Mouse (Mus musculus) hindbrain, postnatal 0 days (tissue): Measurements from ENCODE around the gene Aldh1a2. TPM values are rescaled to one million over a fixed set of nuclear protein-coding genes. Genes with fewer than 3 reads are reported as not detected.
A peak's percentile ranks its signal among the peaks of the same experiment; 100 is the strongest.

Experiments
- ATAC-seq: fragments of 200-750 bp; cut with Nextera tagmentation; 2 replicates; pipeline ENCODE4 v1.8.0; 2017; ENCODE audit warnings: mild to moderate bottlenecking, moderate TSS enrichment, moderate library complexity
- DNase-seq: peaks from one replicate; pipeline ENCODE4 v3.0.0-alpha.2; 2015; ENCODE audit warnings: low spot score
- H3K27ac ChIP-seq: fragments of 300-500 bp; sonication (generic); 2 replicates; pipeline ENCODE4 v1.5.1; 2014; ENCODE audit warnings: mild to moderate bottlenecking
- H3K27me3 ChIP-seq: fragments of 300-500 bp; sonication (generic); 2 replicates; pipeline ENCODE4 v1.6.1; 2014; ENCODE audit warnings: low read length, mixed read lengths; ENCODE audit not compliant: insufficient read depth
- H3K36me3 ChIP-seq: fragments of 300-500 bp; sonication (generic); 2 replicates; pipeline ENCODE4 v1.6.1; 2014; ENCODE audit warnings: low read length, mixed read lengths; ENCODE audit not compliant: insufficient read depth
- H3K4me1 ChIP-seq: fragments of 300-500 bp; sonication (generic); 2 replicates; pipeline ENCODE4 v1.6.1; 2014; ENCODE audit warnings: antibody characterized with exemption, low read length, mixed read lengths; ENCODE audit not compliant: insufficient read depth
- H3K4me2 ChIP-seq: fragments of 300-500 bp; sonication (generic); 2 replicates; pipeline ENCODE4 v1.6.1; 2014; ENCODE audit warnings: low read depth, mild to moderate bottlenecking, low read length, moderate library complexity, mixed read lengths
- H3K4me3 ChIP-seq: fragments of 300-500 bp; sonication (generic); 2 replicates; pipeline ENCODE4 v1.5.1; 2014; ENCODE audit warnings: low read length
- H3K9ac ChIP-seq: fragments of 300-500 bp; sonication (generic); replicated peaks from 2 replicates; pipeline ENCODE4 v1.6.1; 2014; ENCODE audit warnings: mild to moderate bottlenecking, low read length, moderate library complexity, mixed read lengths
- H3K9me3 ChIP-seq: fragments of 300-500 bp; sonication (generic); 2 replicates; pipeline ENCODE4 v1.6.1; 2016; ENCODE audit warnings: low read length, mixed read lengths
- CTCF ChIP-seq: IDR thresholded peaks from 2 replicates; pipeline ENCODE4 v1.5.1; 2016; ENCODE audit warnings: antibody characterized with exemption, control low read depth, low read depth
- whole genome bisulfite sequencing: fragments of 180-500 bp; shearing (Covaris S2); extraction: QIAGEN DNeasy Blood & Tissue Kit; methylation state at CpG from one replicate; pipeline ENCODE4 v1.1.7; 2014; 5-methylcytosine and 5-hydroxymethylcytosine counted together
- polyA plus RNA-seq: library from polyadenylated mRNA; unstranded; fragments of >200 nt; fragmentation: Nextera tagmentation; extraction: Ambion mirVana; gene quantifications from 2 replicates; pipeline ENCODE4 v1.2.1, GENCODE M21; 2015
- total RNA-seq: library from RNA; depleted of rRNA; stranded (reverse); fragments of >200 nt; gene quantifications from 2 replicates; pipeline ENCODE4 v1.2.3, GENCODE M21; 2014

Gene Aldh1a2
- total and polyA plus RNA-seq, 2 experiments from 2014 or later = 20.4 to 31.4 TPM

DNA sequence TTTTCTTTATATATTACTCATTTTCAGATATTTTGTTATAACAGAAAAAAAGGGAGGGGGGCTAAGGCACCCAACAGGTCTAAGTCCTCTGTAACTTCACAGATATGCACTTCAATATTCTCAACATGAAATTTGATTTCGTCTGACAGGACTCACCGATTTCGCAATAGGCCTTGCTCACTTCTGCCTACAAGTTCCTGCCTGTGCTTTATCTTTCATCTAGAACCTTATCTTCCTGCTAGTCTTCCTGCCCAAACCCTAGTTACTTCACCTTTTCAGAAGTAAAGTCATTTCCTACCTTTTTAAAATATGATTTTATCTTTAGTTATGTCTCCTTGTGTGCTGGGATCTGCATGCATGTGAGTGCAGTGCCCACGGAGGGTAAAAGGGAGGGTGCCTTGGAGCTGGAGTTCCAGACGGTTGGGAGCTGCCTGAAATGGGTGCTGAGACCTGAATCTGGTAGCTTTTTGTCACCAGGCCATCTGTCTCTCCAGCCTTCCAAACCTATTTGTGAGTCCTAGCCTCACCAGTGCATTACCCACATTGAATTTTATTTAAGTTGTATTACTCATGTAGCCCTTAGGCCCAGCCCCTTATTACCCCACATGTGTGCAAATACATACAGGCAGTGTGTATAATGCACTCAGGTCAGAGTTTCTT is 41.1 kb upstream of the Aldh1a2 start:
- WGBS = 80% methylated on average over 5 of the region's 5 CpGs
- Histone ChIP-seq H3K36me3 (no peaks in the 10 kb centered on the region), H3K4me1 (no peaks in the 10 kb centered on the region), H3K9ac (no peak overlapping the region), H3K27me3 (no peaks in the 10 kb centered on the region), H3K4me3 (no peak overlapping the region), H3K4me2 (no peak overlapping the region), H3K27ac (no peak overlapping the region), H3K9me3 (no peaks in the 10 kb centered on the region)
- no peak for TF ChIP-seq CTCF
- ATAC-seq (no peak), DNase-seq (no peak)

DNA sequence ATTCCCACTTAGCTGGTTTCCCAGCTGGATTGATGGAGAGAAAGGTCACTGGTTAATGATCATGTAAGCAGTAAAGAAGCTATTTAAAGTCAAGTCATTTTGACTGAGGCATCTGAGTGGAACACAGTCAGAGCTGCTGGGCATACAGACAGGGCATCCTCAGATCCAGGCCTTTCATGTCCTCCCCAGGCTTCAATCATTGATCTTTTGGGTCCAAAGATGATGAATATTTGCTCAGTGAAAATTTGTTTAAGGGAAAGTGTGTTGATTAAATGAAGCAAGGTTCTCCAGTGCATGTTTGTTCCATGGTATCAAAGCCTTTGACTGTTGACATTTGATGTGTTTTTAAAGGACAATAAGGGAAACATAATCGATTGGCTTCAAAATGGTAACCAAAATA is 39.9 kb upstream of the Aldh1a2 start:
- H3K4me3 ChIP-seq = no peak overlapping the region
- no peak overlapping the region for H3K4me2 ChIP-seq
- DNase-seq = no peak
- H3K36me3 ChIP-seq = no peaks in the 10 kb centered on the region
- no peak overlapping the region for H3K27ac ChIP-seq
- WGBS = 94% methylated on average over 1 of the region's 1 CpGs
- no peak for TF ChIP-seq CTCF
- H3K9me3 ChIP-seq = no peaks in the 10 kb centered on the region
- H3K9ac ChIP-seq = no peak overlapping the region
- no peak for ATAC-seq
- no peaks in the 10 kb centered on the region for H3K4me1 ChIP-seq
- no peaks in the 10 kb centered on the region for H3K27me3 ChIP-seq

DNA sequence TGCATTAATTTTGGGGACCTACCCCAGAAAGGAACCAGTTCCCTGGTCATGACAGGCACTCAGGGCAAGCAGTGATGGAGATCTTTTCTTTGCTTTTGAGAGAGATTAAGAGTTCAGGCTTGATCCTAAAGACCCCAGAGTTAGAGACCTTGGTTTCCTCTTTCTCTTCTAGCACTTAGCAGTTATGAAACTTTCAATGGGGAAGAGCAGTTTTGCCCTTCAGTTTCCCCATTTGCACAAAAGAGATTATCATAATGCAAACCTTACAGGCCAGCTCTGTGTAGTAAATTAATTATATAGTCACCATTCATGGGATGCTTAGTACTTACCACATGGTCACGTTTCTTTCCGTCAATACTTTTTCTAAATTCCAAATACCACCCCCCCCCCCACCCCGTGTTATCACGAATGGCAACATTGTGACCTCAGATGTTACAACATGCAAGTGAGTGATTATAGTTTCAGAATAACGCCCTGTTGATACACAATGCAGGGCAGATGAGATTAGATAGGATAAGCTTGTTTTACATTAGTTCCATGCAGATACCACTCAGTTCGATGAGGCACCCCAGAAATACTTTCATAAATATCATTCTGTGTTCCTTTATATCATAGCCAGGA is 36.2 kb upstream of the Aldh1a2 start:
- WGBS = 85% methylated on average over 6 of the region's 6 CpGs

GRCm38 (mm10) chr9:71179964-71180700 is 35.5 kb upstream of the Aldh1a2 start:
- DNase-seq (peak; percentile 56), ATAC-seq (no peak)
- no peak overlapping the region for H3K9ac ChIP-seq
- H3K36me3 ChIP-seq = no peaks in the 10 kb centered on the region
- H3K9me3 ChIP-seq = no peaks in the 10 kb centered on the region
- no peak overlapping the region for H3K4me3 ChIP-seq
- 73% methylated on average over 8 of the region's 8 CpGs for WGBS
- peak; percentile 51 for TF ChIP-seq CTCF
- no peaks in the 10 kb centered on the region for H3K27me3 ChIP-seq
- H3K27ac ChIP-seq = no peak overlapping the region
- H3K4me2 ChIP-seq = no peak overlapping the region
- H3K4me1 ChIP-seq = no peaks in the 10 kb centered on the region

More for the DNA sequence above, 36.2 kb upstream of the Aldh1a2 start:
- H3K36me3 ChIP-seq = no peaks in the 10 kb centered on the region
- ATAC-seq = no peak
- H3K4me2 ChIP-seq = no peak overlapping the region
- no peak for DNase-seq
- no peak overlapping the region for H3K27ac ChIP-seq
- H3K4me3 ChIP-seq = no peak overlapping the region
- H3K4me1 ChIP-seq = no peaks in the 10 kb centered on the region
- H3K27me3 ChIP-seq = no peaks in the 10 kb centered on the region
- no peak for TF ChIP-seq CTCF
- no peak overlapping the region for H3K9ac ChIP-seq
- H3K9me3 ChIP-seq = no peaks in the 10 kb centered on the region

GRCm38 (mm10) chr9:71185285-71185684 is 30.3 kb upstream of the Aldh1a2 start:
- no peaks in the 10 kb centered on the region for H3K4me1 ChIP-seq
- no peaks in the 10 kb centered on the region for H3K36me3 ChIP-seq
- H3K27ac ChIP-seq = no peak overlapping the region
- ATAC-seq = no peak
- no peak overlapping the region for H3K4me3 ChIP-seq
- no peak overlapping the region for H3K4me2 ChIP-seq
- H3K27me3 ChIP-seq = no peaks in the 10 kb centered on the region
- H3K9ac ChIP-seq = no peak overlapping the region
- no peaks in the 10 kb centered on the region for H3K9me3 ChIP-seq
- DNase-seq = no peak
- TF ChIP-seq CTCF = no peak

DNA sequence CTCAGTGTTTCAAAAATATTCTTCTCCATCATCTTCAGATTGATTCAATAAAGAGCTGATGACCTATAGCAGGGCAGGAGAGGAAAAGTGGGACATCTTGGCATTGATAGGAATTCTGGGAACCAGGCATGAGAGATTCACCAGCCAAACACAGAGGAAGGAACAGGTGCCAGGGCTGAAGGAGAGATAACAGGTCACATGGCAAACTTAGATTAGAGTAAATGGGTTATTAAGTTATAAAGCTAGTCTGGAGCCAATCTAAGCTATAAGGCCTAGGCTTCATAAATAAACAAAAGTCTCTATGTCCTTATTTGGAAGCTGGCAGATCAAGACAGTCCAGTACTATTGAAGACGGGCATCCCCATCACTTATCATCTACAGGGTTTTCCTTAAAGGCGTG is 29.8 kb upstream of the Aldh1a2 start:
- no peak overlapping the region for H3K9ac ChIP-seq
- no peak for TF ChIP-seq CTCF
- H3K4me3 ChIP-seq = no peak overlapping the region
- DNase-seq (no peak), ATAC-seq (no peak)
- H3K9me3 ChIP-seq = no peaks in the 10 kb centered on the region
- no peaks in the 10 kb centered on the region for H3K36me3 ChIP-seq
- H3K4me2 ChIP-seq = no peak overlapping the region
- no peak overlapping the region for H3K27ac ChIP-seq
- 87% methylated on average over 2 of the region's 2 CpGs for WGBS
- H3K27me3 ChIP-seq = no peaks in the 10 kb centered on the region
- no peaks in the 10 kb centered on the region for H3K4me1 ChIP-seq

GRCm38 (mm10) chr9:71187396-71187795 is 28.2 kb upstream of the Aldh1a2 start:
- ATAC-seq (no peak), DNase-seq (no peak)
- H3K27ac ChIP-seq = no peak overlapping the region
- no peak overlapping the region for H3K4me2 ChIP-seq
- 90% methylated on average over 7 of the region's 7 CpGs for WGBS
- no peaks in the 10 kb centered on the region for H3K27me3 ChIP-seq
- H3K9me3 ChIP-seq = no peaks in the 10 kb centered on the region
- TF ChIP-seq CTCF = no peak
- no peaks in the 10 kb centered on the region for H3K36me3 ChIP-seq
- H3K4me1 ChIP-seq = no peaks in the 10 kb centered on the region
- no peak overlapping the region for H3K9ac ChIP-seq
- H3K4me3 ChIP-seq = no peak overlapping the region
